Mouse (Mus musculus) C2C12 (cell line): Measurements from ENCODE around the gene Gm20695. TPM values are rescaled to one million over a fixed set of nuclear protein-coding genes. Genes with fewer than 3 reads are reported as not detected.

Experiments
- H3K27me3 ChIP-seq: one replicate; pipeline ENCODE4 v1.6.1; 2011; ENCODE audit not compliant: control insufficient read depth, insufficient read depth, insufficient read length
- H3K36me3 ChIP-seq: one replicate; pipeline ENCODE4 v1.6.1; 2011; ENCODE audit not compliant: control insufficient read depth, insufficient read depth
- H3K4me3 ChIP-seq: one replicate; pipeline ENCODE4 v1.5.1; 2011; ENCODE audit warnings: mild to moderate bottlenecking, control low read depth; ENCODE audit not compliant: poor library complexity, insufficient read depth, severe bottlenecking
- H3K79me2 ChIP-seq: one replicate; pipeline ENCODE4 v1.6.1; 2011; ENCODE audit not compliant: control insufficient read depth, insufficient read depth
- H3K79me3 ChIP-seq: one replicate; pipeline ENCODE4 v1.6.1; 2011; ENCODE audit warnings: low read depth, control low read depth
- H3ac ChIP-seq: one replicate; pipeline ENCODE3; 2011; ENCODE audit warnings: low read depth; ENCODE audit not compliant: control insufficient read depth, insufficient read length
- CEBPB ChIP-seq: IDR thresholded peaks from one replicate; pipeline ENCODE4 v1.6.1; 2011; ENCODE audit warnings: low read depth, mild to moderate bottlenecking, control low read depth, moderate library complexity
- CTCF ChIP-seq: IDR thresholded peaks from one replicate; pipeline ENCODE4 v1.5.1; 2011; ENCODE audit not compliant: control insufficient read depth, insufficient read depth, insufficient read length
- FOSL1 ChIP-seq: IDR thresholded peaks from one replicate; pipeline ENCODE4 v1.8.0; 2011; ENCODE audit warnings: mild to moderate bottlenecking, low read length; ENCODE audit not compliant: poor library complexity, insufficient read depth, severe bottlenecking
- MAX ChIP-seq: IDR thresholded peaks from one replicate; pipeline ENCODE4 v1.6.1; 2011; ENCODE audit warnings: mild to moderate bottlenecking, control low read depth
- MYOD1 ChIP-seq: IDR thresholded peaks from one replicate; pipeline ENCODE4 v1.6.1; 2011; ENCODE audit warnings: low read depth; ENCODE audit not compliant: control insufficient read depth, insufficient read length
- MYOG ChIP-seq: IDR thresholded peaks from one replicate; pipeline ENCODE4 v1.6.1; 2011; ENCODE audit not compliant: control insufficient read depth, insufficient read length; ENCODE audit errors: extremely low read depth
- USF1 ChIP-seq: IDR thresholded peaks from one replicate; pipeline ENCODE4 v1.6.1; 2011; ENCODE audit warnings: low read depth, mild to moderate bottlenecking, control low read depth, moderate library complexity
- polyA plus RNA-seq: library from polyadenylated mRNA; unstranded; fragments of >200 nt; fragmentation: generic; extraction: Trizol; gene quantifications from one replicate; pipeline ENCODE4 v1.2.1, GENCODE M21; 2012; ENCODE audit warnings: missing spikeins

Gm20695 gene
- polyA plus RNA-seq, 1 experiment, result 0.22 TPM

- H3K79me3 ChIP-seq, result no peaks in the 10 kb centered on the region
- H3K36me3 ChIP-seq, result peaks cover 13% of the 10 kb centered on the region
- H3K4me3 ChIP-seq, result no peak overlapping the region
- H3K27me3 ChIP-seq, result no peaks in the 10 kb centered on the region
- H3K79me2 ChIP-seq, result no peaks in the 10 kb centered on the region
- no peak overlapping the region for H3ac ChIP-seq
- no peak for TF ChIP-seq MYOG
- TF ChIP-seq MYOD1, result no peak
- no peak for TF ChIP-seq CTCF
- TF ChIP-seq MAX, result no peak
- no peak for TF ChIP-seq CEBPB
- TF ChIP-seq FOSL1, result no peak
- TF ChIP-seq USF1, result no peak
Observed at GRCm38 (mm10) chr16:3928582-3928981, 44.1 kb downstream of the Gm20695 start.

- Histone ChIP-seq H3K36me3 (peaks cover 13% of the 10 kb centered on the region), H3K79me3 (no peaks in the 10 kb centered on the region)
- TF ChIP-seq CEBPB (no peak), MAX (no peak)
Observed at GRCm38 (mm10) chr16:3929151-3929550, 44.7 kb downstream of the Gm20695 start.

DNA sequence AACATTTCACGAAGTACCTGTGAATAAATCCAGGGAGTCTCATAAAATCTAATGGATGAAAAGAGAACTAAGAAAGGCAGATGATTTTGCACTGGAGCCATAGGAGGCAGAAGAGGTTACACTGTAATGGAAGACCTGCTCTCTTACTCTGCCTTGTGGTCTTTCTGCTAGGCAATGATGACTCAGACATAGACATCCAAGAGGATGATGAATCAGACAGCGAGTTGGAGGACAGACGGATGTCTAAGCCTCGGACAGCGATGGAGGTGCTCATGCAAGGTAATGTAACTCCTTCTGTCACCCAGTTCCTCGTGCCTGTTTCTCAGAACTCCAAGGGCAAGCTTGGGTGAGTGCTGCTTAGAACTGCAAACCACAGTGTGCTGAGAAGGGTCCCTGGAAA, 49.1 kb downstream of the Gm20695 start:
- H3K4me3 ChIP-seq, result no peak overlapping the region
- TF ChIP-seq CEBPB (no peak), USF1 (no peak), FOSL1 (peak; percentile 38), CTCF (no peak), MYOD1 (no peak), MYOG (no peak), MAX (peak; percentile 39)
- no peak overlapping the region for H3ac ChIP-seq
- H3K79me2 ChIP-seq, result no peaks in the 10 kb centered on the region
- H3K27me3 ChIP-seq, result no peaks in the 10 kb centered on the region
- no peaks in the 10 kb centered on the region for H3K79me3 ChIP-seq
- peaks cover 20% of the 10 kb centered on the region for H3K36me3 ChIP-seq

More at GRCm38 (mm10) chr16:3929151-3929550, 44.7 kb downstream of the Gm20695 start:
- no peak overlapping the region for H3ac ChIP-seq
- no peaks in the 10 kb centered on the region for H3K27me3 ChIP-seq
- no peaks in the 10 kb centered on the region for H3K79me2 ChIP-seq
- no peak overlapping the region for H3K4me3 ChIP-seq

GRCm38 (mm10) chr16:3934091-3934490, 49.6 kb downstream of the Gm20695 start:
- H3K79me2 ChIP-seq, result no peaks in the 10 kb centered on the region
- TF ChIP-seq FOSL1 (no peak), MYOD1 (no peak), CEBPB (no peak), USF1 (no peak), CTCF (no peak), MAX (no peak), MYOG (no peak)
- H3K79me3 ChIP-seq, result no peaks in the 10 kb centered on the region
- no peak overlapping the region for H3ac ChIP-seq
- peaks cover 22% of the 10 kb centered on the region for H3K36me3 ChIP-seq
- no peaks in the 10 kb centered on the region for H3K27me3 ChIP-seq
- H3K4me3 ChIP-seq, result no peak overlapping the region

GRCm38 (mm10) chr16:3934701-3935100, 50.3 kb downstream of the Gm20695 start:
- TF ChIP-seq MAX (no peak), FOSL1 (peak; percentile 69)
- H3K36me3 ChIP-seq, result peaks cover 22% of the 10 kb centered on the region
- H3K79me2 ChIP-seq, result no peaks in the 10 kb centered on the region
- H3K79me3 ChIP-seq, result no peaks in the 10 kb centered on the region
- H3ac ChIP-seq, result no peak overlapping the region
- H3K27me3 ChIP-seq, result no peaks in the 10 kb centered on the region
- H3K4me3 ChIP-seq, result no peak overlapping the region

DNA sequence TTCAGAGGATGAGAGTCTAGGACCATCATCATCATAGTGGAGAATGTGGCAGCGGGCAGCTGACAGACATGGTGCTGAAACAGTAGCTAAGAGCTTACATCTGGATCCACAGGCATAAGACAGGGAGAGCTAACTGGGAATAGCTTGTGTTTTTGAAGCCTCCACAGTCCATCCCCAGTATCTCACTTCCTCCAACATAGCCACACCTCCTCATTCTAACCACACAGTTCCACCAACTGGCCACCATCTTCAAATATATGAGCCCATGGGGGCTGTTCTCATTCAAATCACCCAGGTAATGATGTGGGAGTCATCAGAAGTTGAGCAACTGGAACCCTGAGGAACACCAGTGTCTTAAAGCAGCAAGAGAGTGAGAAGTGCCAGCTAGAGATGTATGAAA, 66.7 kb downstream of the Gm20695 start:
- Histone ChIP-seq H3K4me3 (no peak overlapping the region), H3ac (no peak overlapping the region), H3K79me2 (no peaks in the 10 kb centered on the region), H3K79me3 (no peaks in the 10 kb centered on the region), H3K27me3 (no peaks in the 10 kb centered on the region), H3K36me3 (no peaks in the 10 kb centered on the region)
- TF ChIP-seq FOSL1 (no peak), USF1 (no peak), MYOD1 (no peak), MAX (no peak), MYOG (no peak), CEBPB (no peak), CTCF (no peak)
